Mouse (Mus musculus) hindbrain, embryonic 15.5 days (tissue): Measurements from ENCODE around the gene Pcolce. TPM values are rescaled to one million over a fixed set of nuclear protein-coding genes. Genes with fewer than 3 reads are reported as not detected.
A peak's percentile ranks its signal among the peaks of the same experiment; 100 is the strongest.

Experiments
- ATAC-seq: fragments of 200-750 bp; cut with Nextera tagmentation; 2 replicates; pipeline ENCODE4 v1.8.0; 2017; ENCODE audit warnings: low read depth, moderate number of reproducible peaks, moderate TSS enrichment; ENCODE audit not compliant: low FRiP score
- H3K27ac ChIP-seq: fragments of 300-500 bp; sonication (generic); replicated peaks from 2 replicates; pipeline ENCODE4 v1.5.1; 2015; ENCODE audit warnings: mild to moderate bottlenecking, inconsistent platforms
- H3K27me3 ChIP-seq: fragments of 300-500 bp; sonication (generic); 2 replicates; pipeline ENCODE4 v1.6.1; 2015; ENCODE audit warnings: control low read depth, inconsistent platforms
- H3K36me3 ChIP-seq: fragments of 300-500 bp; sonication (generic); 2 replicates; pipeline ENCODE4 v1.6.1; 2015; ENCODE audit warnings: control low read depth, inconsistent platforms
- H3K4me1 ChIP-seq: fragments of 300-500 bp; sonication (generic); replicated peaks from 2 replicates; pipeline ENCODE4 v1.6.1; 2015; ENCODE audit warnings: control low read depth, inconsistent platforms
- H3K4me2 ChIP-seq: fragments of 300-500 bp; sonication (generic); 2 replicates; pipeline ENCODE4 v1.6.1; 2015; ENCODE audit warnings: moderate library complexity, mild to moderate bottlenecking, inconsistent platforms
- H3K4me3 ChIP-seq: fragments of 300-500 bp; sonication (generic); 2 replicates; pipeline ENCODE4 v1.5.1; 2015; ENCODE audit warnings: mild to moderate bottlenecking, inconsistent platforms
- H3K9ac ChIP-seq: fragments of 300-500 bp; sonication (generic); 2 replicates; pipeline ENCODE4 v1.6.1; 2015; ENCODE audit warnings: inconsistent platforms
- H3K9me3 ChIP-seq: fragments of 300-500 bp; sonication (generic); 2 replicates; pipeline ENCODE4 v1.6.1; 2016; ENCODE audit warnings: control low read depth, inconsistent platforms
- WGBS: fragments of 180-500 bp; shearing (Covaris S2); methylation state at CpG from one replicate; pipeline ENCODE4 v1.1.7; 2015; 5-methylcytosine and 5-hydroxymethylcytosine counted together
- polyA plus RNA-seq: library from polyadenylated mRNA; unstranded; fragments of >200 nt; fragmentation: Nextera tagmentation; extraction: Ambion mirVana; gene quantifications from 2 replicates; pipeline ENCODE4 v1.2.1, GENCODE M21; 2015

The Pcolce gene
- polyA plus RNA-seq, 1 experiment from 2014 or later = 16.6 TPM

GRCm38 (mm10) chr5:137583670-137584169 is 29.9 kb downstream of the Pcolce start:
- H3K27ac ChIP-seq = peak overlapping the region; percentile 86
- WGBS = 21% methylated on average over 27 of the region's 27 CpGs
- peak; percentile 90 for ATAC-seq
- peak overlapping the region; percentile 50 for H3K9ac ChIP-seq
- H3K4me2 ChIP-seq = peak overlapping the region; percentile 67
- H3K27me3 ChIP-seq = no peaks in the 10 kb centered on the region
- no peaks in the 10 kb centered on the region for H3K9me3 ChIP-seq
- no peaks in the 10 kb centered on the region for H3K36me3 ChIP-seq
- H3K4me1 ChIP-seq = peaks cover 21% of the 10 kb centered on the region
- peak overlapping the region; percentile 41 for H3K4me3 ChIP-seq

GRCm38 (mm10) chr5:137582702-137583101 is 30.9 kb downstream of the Pcolce start:
- H3K9ac ChIP-seq = peak overlapping the region; percentile 50; the same call in 1 of the 2 replicates
- H3K36me3 ChIP-seq = no peaks in the 10 kb centered on the region
- H3K9me3 ChIP-seq = no peaks in the 10 kb centered on the region
- peak overlapping the region; percentile 86 for H3K27ac ChIP-seq
- ATAC-seq = no peak
- H3K4me2 ChIP-seq = peak overlapping the region; percentile 67
- H3K4me3 ChIP-seq = peak overlapping the region; percentile 41
- 41% methylated on average over 8 of the region's 8 CpGs for WGBS
- H3K27me3 ChIP-seq = no peaks in the 10 kb centered on the region
- H3K4me1 ChIP-seq = peaks cover 21% of the 10 kb centered on the region

GRCm38 (mm10) chr5:137580246-137580645 is 33.3 kb downstream of the Pcolce start:
- H3K27ac ChIP-seq = no peak overlapping the region
- no peaks in the 10 kb centered on the region for H3K36me3 ChIP-seq
- ATAC-seq = no peak
- no peaks in the 10 kb centered on the region for H3K9me3 ChIP-seq
- no peak overlapping the region for H3K4me3 ChIP-seq
- WGBS = 88% methylated on average over 6 of the region's 6 CpGs
- H3K4me1 ChIP-seq = peaks cover 21% of the 10 kb centered on the region
- no peak overlapping the region for H3K4me2 ChIP-seq
- no peak overlapping the region for H3K9ac ChIP-seq
- H3K27me3 ChIP-seq = no peaks in the 10 kb centered on the region

GRCm38 (mm10) chr5:137574470-137574901 is 39.1 kb downstream of the Pcolce start:
- no peak; the same call in 1 of the 2 replicates for ATAC-seq
- peak overlapping the region; percentile 54 for H3K4me2 ChIP-seq
- H3K36me3 ChIP-seq = no peaks in the 10 kb centered on the region
- H3K9me3 ChIP-seq = no peaks in the 10 kb centered on the region
- 6% methylated on average over 27 of the region's 27 CpGs for WGBS
- H3K9ac ChIP-seq = peak overlapping the region; percentile 30; the same call in 1 of the 2 replicates
- peaks cover 4% of the 10 kb centered on the region; the same call in 1 of the 2 replicates for H3K4me1 ChIP-seq
- H3K27ac ChIP-seq = no peak overlapping the region
- H3K4me3 ChIP-seq = peak overlapping the region; percentile 28
- H3K27me3 ChIP-seq = no peaks in the 10 kb centered on the region

- Histone ChIP-seq H3K9me3 (no peaks in the 10 kb centered on the region), H3K27ac (no peak overlapping the region), H3K4me1 (peaks cover 4% of the 10 kb centered on the region; the same call in 1 of the 2 replicates), H3K9ac (no peak overlapping the region), H3K4me2 (no peak overlapping the region), H3K4me3 (no peak overlapping the region), H3K27me3 (no peaks in the 10 kb centered on the region), H3K36me3 (peaks cover 7% of the 10 kb centered on the region)
- ATAC-seq = 0 out of 2 replicates have a peak, but pooled peaks have one; percentile 19
- 82% methylated on average over 17 of the region's 17 CpGs for WGBS
Observed at GRCm38 (mm10) chr5:137570691-137571586, 42.6 kb downstream of the Pcolce start.

- WGBS = 52% methylated on average over 7 of the region's 7 CpGs
- no peak for ATAC-seq
- H3K4me2 ChIP-seq = no peak overlapping the region
Observed at GRCm38 (mm10) chr5:137570181-137570580, 43.4 kb downstream of the Pcolce start.

GRCm38 (mm10) chr5:137569665-137570064 is 43.9 kb downstream of the Pcolce start, which contains the start of gene Tfr2:
Gene Tfr2, plus strand, starts transcription at chr5:137569840.
- Histone ChIP-seq H3K4me3 (no peak within 1 kb of the TSS), H3K27me3 (no peaks in the 10 kb centered on the region), H3K4me2 (no peak within 1 kb of the TSS), H3K9ac (no peak within 1 kb of the TSS), H3K9me3 (no peaks in the 10 kb centered on the region), H3K36me3 (peaks cover 7% of the 10 kb centered on the region), H3K4me1 (peaks cover 2% of the 10 kb centered on the region; the same call in 1 of the 2 replicates), H3K27ac (no peak within 1 kb of the TSS)
- WGBS = 37% methylated on average over 9 of the region's 9 CpGs
- ATAC-seq = no peak

More at GRCm38 (mm10) chr5:137570181-137570580, 43.4 kb downstream of the Pcolce start:
- no peaks in the 10 kb centered on the region for H3K9me3 ChIP-seq
- H3K4me1 ChIP-seq = peaks cover 4% of the 10 kb centered on the region; the same call in 1 of the 2 replicates
- no peak overlapping the region for H3K27ac ChIP-seq
- H3K4me3 ChIP-seq = no peak overlapping the region
- no peak overlapping the region for H3K9ac ChIP-seq
- H3K27me3 ChIP-seq = no peaks in the 10 kb centered on the region
- H3K36me3 ChIP-seq = peaks cover 7% of the 10 kb centered on the region

- no peak overlapping the region for H3K4me3 ChIP-seq
- no peak overlapping the region for H3K4me2 ChIP-seq
- H3K36me3 ChIP-seq = peaks cover 7% of the 10 kb centered on the region
- no peaks in the 10 kb centered on the region for H3K27me3 ChIP-seq
- no peak overlapping the region for H3K9ac ChIP-seq
- 78% methylated on average over 12 of the region's 12 CpGs for WGBS
- no peak overlapping the region for H3K27ac ChIP-seq
- no peak for ATAC-seq
- no peaks in the 10 kb centered on the region for H3K4me1 ChIP-seq
- H3K9me3 ChIP-seq = no peaks in the 10 kb centered on the region
Observed at GRCm38 (mm10) chr5:137569031-137569430, 44.6 kb downstream of the Pcolce start.

- Histone ChIP-seq H3K9ac (no peak overlapping the region), H3K36me3 (peaks cover 7% of the 10 kb centered on the region), H3K27me3 (no peaks in the 10 kb centered on the region), H3K4me2 (no peak overlapping the region), H3K4me3 (no peak overlapping the region), H3K4me1 (no peaks in the 10 kb centered on the region), H3K9me3 (no peaks in the 10 kb centered on the region), H3K27ac (no peak overlapping the region)
- ATAC-seq = no peak
- WGBS = 79% methylated on average over 8 of the region's 8 CpGs
Observed at GRCm38 (mm10) chr5:137568223-137568798, 45.3 kb downstream of the Pcolce start.

GRCm38 (mm10) chr5:137566416-137566815 is 47.2 kb downstream of the Pcolce start:
- H3K4me1 ChIP-seq = no peaks in the 10 kb centered on the region
- no peak overlapping the region for H3K27ac ChIP-seq
- no peak overlapping the region for H3K4me3 ChIP-seq
- no peak overlapping the region for H3K9ac ChIP-seq
- H3K4me2 ChIP-seq = no peak overlapping the region
- H3K9me3 ChIP-seq = no peaks in the 10 kb centered on the region
- no peak for ATAC-seq
- H3K36me3 ChIP-seq = peaks cover 7% of the 10 kb centered on the region
- 96% methylated on average over 5 of the region's 5 CpGs for WGBS
- H3K27me3 ChIP-seq = no peaks in the 10 kb centered on the region

- no peak overlapping the region for H3K9ac ChIP-seq
- H3K27ac ChIP-seq = no peak overlapping the region
- H3K9me3 ChIP-seq = no peaks in the 10 kb centered on the region
- H3K4me1 ChIP-seq = no peaks in the 10 kb centered on the region
- H3K27me3 ChIP-seq = no peaks in the 10 kb centered on the region
- peaks cover 7% of the 10 kb centered on the region for H3K36me3 ChIP-seq
- H3K4me3 ChIP-seq = no peak overlapping the region
- ATAC-seq = no peak
- 63% methylated on average over 6 of the region's 6 CpGs for WGBS
- no peak overlapping the region for H3K4me2 ChIP-seq
Observed at GRCm38 (mm10) chr5:137565744-137566143, 47.8 kb downstream of the Pcolce start.

- no peak overlapping the region for H3K4me2 ChIP-seq
- no peak for ATAC-seq
- H3K27me3 ChIP-seq = no peaks in the 10 kb centered on the region
- 76% methylated on average over 10 of the region's 10 CpGs for WGBS
- no peak overlapping the region for H3K4me3 ChIP-seq
- H3K9me3 ChIP-seq = no peaks in the 10 kb centered on the region
- H3K27ac ChIP-seq = no peak overlapping the region
- no peaks in the 10 kb centered on the region for H3K4me1 ChIP-seq
- peaks cover 18% of the 10 kb centered on the region for H3K36me3 ChIP-seq
- H3K9ac ChIP-seq = no peak overlapping the region
Observed at GRCm38 (mm10) chr5:137562965-137563364, 50.6 kb downstream of the Pcolce start.
